Mouse (Mus musculus): ENCODE measurements around the gene Gm20532. TPM values are rescaled to one million over a fixed set of nuclear protein-coding genes. Genes with fewer than 3 reads are reported as not detected.
A peak's percentile ranks its signal among the peaks of the same experiment; 100 is the strongest.

Gene Gm20532
- polyA plus RNA-seq, 1 experiment: not detected

- no peak for DNase-seq
- Histone ChIP-seq H3K4me1 (ENCODE audit: control insufficient read depth, insufficient read depth, low read length) (peaks cover 7% of the 10 kb centered on the region), H3K27ac (ENCODE audit: insufficient read depth, low read length) (no peak overlapping the region), H3K4me3 (replicated peaks; ENCODE audit: insufficient read depth, low read depth, low read length) (no peak overlapping the region), H3K27me3 (ENCODE audit: control insufficient read depth, insufficient read depth, low read length) (no peaks in the 10 kb centered on the region)
- TF ChIP-seq POLR2A (IDR thresholded peaks at IDR 0.05; ENCODE audit: borderline replicate concordance, insufficient read depth, low read length) (no peak), CTCF (IDR thresholded peaks at IDR 0.05; ENCODE audit: borderline replicate concordance, insufficient read depth, low read depth, low read length) (no peak)
- 85% methylated on average over 3 of the region's 3 CpGs for WGBS
Observed at GRCm38 (mm10) chr2:26625419-26625818, 39.0 kb downstream of the Gm20532 start.

GRCm38 (mm10) chr2:26626081-26626480 is 39.6 kb downstream of the Gm20532 start:
- no peak for DNase-seq
- TF ChIP-seq POLR2A (IDR thresholded peaks at IDR 0.05; ENCODE audit: borderline replicate concordance, insufficient read depth, low read length): no peak
- TF ChIP-seq CTCF (IDR thresholded peaks at IDR 0.05; ENCODE audit: borderline replicate concordance, insufficient read depth, low read depth, low read length): no peak
- 72% methylated on average over 3 of the region's 3 CpGs for WGBS
- H3K27ac ChIP-seq (ENCODE audit: insufficient read depth, low read length): no peak overlapping the region
- H3K27me3 ChIP-seq (ENCODE audit: control insufficient read depth, insufficient read depth, low read length): no peaks in the 10 kb centered on the region
- peaks cover 11% of the 10 kb centered on the region for H3K4me1 ChIP-seq (ENCODE audit: control insufficient read depth, insufficient read depth, low read length)
- no peak overlapping the region for H3K4me3 ChIP-seq (replicated peaks; ENCODE audit: insufficient read depth, low read depth, low read length)

GRCm38 (mm10) chr2:26627921-26628739 is 41.7 kb downstream of the Gm20532 start, which contains the start of gene Fam69b:
Fam69b (plus strand) TSS chr2:26628457.
- Histone ChIP-seq H3K4me3 (replicated peaks; ENCODE audit: insufficient read depth, low read depth, low read length) (peak within 1 kb of the TSS; percentile 63), H3K27ac (ENCODE audit: insufficient read depth, low read length) (peak within 1 kb of the TSS; percentile 55), H3K27me3 (ENCODE audit: control insufficient read depth, insufficient read depth, low read length) (no peaks in the 10 kb centered on the region), H3K4me1 (ENCODE audit: control insufficient read depth, insufficient read depth, low read length) (peaks cover 26% of the 10 kb centered on the region)
- WGBS: 1% methylated on average over 63 of the region's 70 CpGs
- peak; percentile 89 to 91 for DNase-seq
- TF ChIP-seq POLR2A (IDR thresholded peaks at IDR 0.05; ENCODE audit: borderline replicate concordance, insufficient read depth, low read length) (peak; percentile 64), CTCF (IDR thresholded peaks at IDR 0.05; ENCODE audit: borderline replicate concordance, insufficient read depth, low read depth, low read length) (no peak)

- no peaks in the 10 kb centered on the region for H3K27me3 ChIP-seq (ENCODE audit: control insufficient read depth, insufficient read depth, low read length)
- TF ChIP-seq POLR2A (IDR thresholded peaks at IDR 0.05; ENCODE audit: borderline replicate concordance, insufficient read depth, low read length) (no peak), CTCF (IDR thresholded peaks at IDR 0.05; ENCODE audit: borderline replicate concordance, insufficient read depth, low read depth, low read length) (no peak)
- H3K27ac ChIP-seq (ENCODE audit: insufficient read depth, low read length): peak overlapping the region; percentile 55
- whole genome bisulfite sequencing: 7% methylated on average over 5 of the region's 5 CpGs
- H3K4me3 ChIP-seq (replicated peaks; ENCODE audit: insufficient read depth, low read depth, low read length): peak overlapping the region; percentile 63
- peaks cover 27% of the 10 kb centered on the region for H3K4me1 ChIP-seq (ENCODE audit: control insufficient read depth, insufficient read depth, low read length)
- peak; percentile 49 to 53 for DNase-seq
Observed at GRCm38 (mm10) chr2:26628792-26629437, 42.5 kb downstream of the Gm20532 start.

GRCm38 (mm10) chr2:26632541-26633395 is 46.3 kb downstream of the Gm20532 start:
- TF ChIP-seq POLR2A (IDR thresholded peaks at IDR 0.05; ENCODE audit: borderline replicate concordance, insufficient read depth, low read length) (no peak), CTCF (IDR thresholded peaks at IDR 0.05; ENCODE audit: borderline replicate concordance, insufficient read depth, low read depth, low read length) (no peak)
- no peaks in the 10 kb centered on the region for H3K27me3 ChIP-seq (ENCODE audit: control insufficient read depth, insufficient read depth, low read length)
- H3K27ac ChIP-seq (ENCODE audit: insufficient read depth, low read length): no peak overlapping the region
- H3K4me1 ChIP-seq (ENCODE audit: control insufficient read depth, insufficient read depth, low read length): peaks cover 47% of the 10 kb centered on the region
- no peak overlapping the region for H3K4me3 ChIP-seq (replicated peaks; ENCODE audit: insufficient read depth, low read depth, low read length)
- 62% methylated on average over 16 of the region's 16 CpGs for WGBS
- DNase-seq: peak in 1 of 2 experiments; percentile 14

GRCm38 (mm10) chr2:26633953-26634530 is 47.6 kb downstream of the Gm20532 start:
- Histone ChIP-seq H3K27ac (ENCODE audit: insufficient read depth, low read length) (no peak overlapping the region), H3K4me1 (ENCODE audit: control insufficient read depth, insufficient read depth, low read length) (peaks cover 58% of the 10 kb centered on the region)
- 61% methylated on average over 4 of the region's 4 CpGs for WGBS

More at GRCm38 (mm10) chr2:26633953-26634530, 47.6 kb downstream of the Gm20532 start:
- H3K4me3 ChIP-seq (replicated peaks; ENCODE audit: insufficient read depth, low read depth, low read length): no peak overlapping the region
- TF ChIP-seq CTCF (IDR thresholded peaks at IDR 0.05; ENCODE audit: borderline replicate concordance, insufficient read depth, low read depth, low read length): no peak
- DNase-seq: no peak
- H3K27me3 ChIP-seq (ENCODE audit: control insufficient read depth, insufficient read depth, low read length): no peaks in the 10 kb centered on the region

All from cerebellum, adult 2 months (tissue).